Mouse (Mus musculus) cerebellum, adult 8-10 months (tissue): ENCODE data around the gene Mrgprb8.
"Not testable (repeated sequence)": the region's sequence is repeated elsewhere in the genome, so short reads cannot be mapped to it uniquely, and the experiment has no call there.

ENCODE experiments used
- DNase-seq: peaks from one replicate; pipeline ENCODE4 v3.0.0; 2022

The Mrgprb8 gene

DNA sequence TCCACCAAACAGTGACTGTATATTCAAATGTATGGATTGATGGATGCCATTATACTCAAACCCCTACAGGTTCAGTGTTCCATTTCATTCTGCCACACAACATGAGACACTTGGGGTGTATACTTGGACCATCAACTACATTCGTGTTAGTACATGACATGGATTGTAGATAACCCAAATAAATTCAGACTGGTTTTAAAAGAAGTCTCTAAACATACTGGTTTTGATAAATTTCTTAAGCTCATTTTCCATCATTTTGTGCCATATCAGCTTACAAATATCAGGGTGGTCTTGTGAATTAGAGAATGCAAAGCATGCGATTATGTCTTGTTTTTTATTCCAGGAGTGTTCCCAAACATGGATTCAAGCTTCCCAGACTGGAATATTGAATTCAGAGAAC lies at the start of gene Mrgprb8:
Gene Mrgprb8, plus strand, starts transcription at position 301 of the 400 bp plus-strand sequence.
- no peak for DNase-seq

DNA sequence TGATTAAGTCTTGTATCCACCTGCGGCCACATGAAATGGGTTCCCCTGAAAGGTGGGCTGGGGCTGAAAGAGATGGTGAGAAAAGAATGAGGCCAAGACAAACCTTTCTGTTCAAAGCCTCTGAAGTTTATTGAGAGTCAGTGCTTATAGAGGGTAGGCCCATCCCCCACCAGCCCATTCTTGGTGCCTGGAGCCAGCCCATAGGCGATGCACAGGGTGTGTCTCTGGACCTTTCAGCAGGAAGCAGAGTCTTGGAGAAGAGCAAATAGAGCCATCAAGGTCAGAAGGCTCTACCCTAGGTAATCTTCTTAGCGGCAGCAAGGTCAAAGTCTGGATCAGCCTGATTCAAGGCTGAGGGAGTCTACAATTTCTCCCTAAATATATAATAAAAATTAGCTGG lies 47.6 kb downstream of the Mrgprb8 start:
- not testable (repeated sequence) for DNase-seq

DNA sequence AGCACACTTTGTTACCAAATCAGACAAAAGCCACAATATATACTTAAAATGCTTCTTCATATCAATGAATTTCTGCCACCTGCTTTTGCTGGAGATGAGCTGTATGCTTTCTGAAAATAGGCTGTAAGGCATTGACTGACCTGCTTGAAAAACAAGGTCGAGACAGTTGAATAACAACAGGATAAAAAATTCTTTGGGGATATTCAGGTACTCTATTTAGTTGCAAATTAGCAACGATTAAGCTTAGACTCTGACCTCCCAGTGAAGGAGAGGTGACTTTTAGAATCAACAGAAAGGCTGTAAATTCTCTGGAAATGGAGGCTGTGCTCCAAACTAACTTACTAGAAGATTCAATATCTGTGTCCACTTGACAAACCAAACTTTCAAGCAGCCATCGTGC lies 48.3 kb downstream of the Mrgprb8 start:
- DNase-seq, result no peak
